Mouse (Mus musculus) Patski (cell line): ENCODE measurements at regions not wholly inside any gene's neighbourhood (a gene's known extent, or its start where the extent isn't known, plus 50 kb on each side); places are given as distances from the start of the nearest gene placed in this dataset.

Experiments
- ATAC-seq: fragments of 100-300 bp; one replicate; pipeline ENCODE4 v1.8.0; 2021
- CTCF ChIA-PET: fragments of 350-600 bp; sonication (Branson Sonifier 250); formaldehyde crosslinking; loops from one replicate; lab custom pipeline; 2022; ENCODE audit warnings: inconsistent platforms; lab: Charles Lee
- POLR2A ChIA-PET: fragments of 350-600 bp; sonication (Branson Sonifier 250); formaldehyde crosslinking; loops from one replicate; lab custom pipeline; 2022; ENCODE audit warnings: antibody characterized with exemption, inconsistent platforms; lab: Charles Lee
- DNase-seq: peaks from one replicate; pipeline ENCODE4 v3.0.0-alpha.2; 2011; ENCODE audit warnings: low read depth, low spot score
- H3K27me3 ChIP-seq: fragments of 371-371 bp; one replicate; pipeline ENCODE4 v1.5.1; 2021
- CTCF ChIP-seq: fragments of 100-300 bp; IDR thresholded peaks from one replicate; pipeline ENCODE4 v1.5.1; 2021
- in situ Hi-C: fragments of 300-500 bp; cut with MboI; formaldehyde crosslinking; loops from 3 replicates; pipeline ENCODE4 v1.11.1; 2018; ENCODE audit warnings: low pct_unique_long_range_greater_than_20kb, mixed read lengths

DNA sequence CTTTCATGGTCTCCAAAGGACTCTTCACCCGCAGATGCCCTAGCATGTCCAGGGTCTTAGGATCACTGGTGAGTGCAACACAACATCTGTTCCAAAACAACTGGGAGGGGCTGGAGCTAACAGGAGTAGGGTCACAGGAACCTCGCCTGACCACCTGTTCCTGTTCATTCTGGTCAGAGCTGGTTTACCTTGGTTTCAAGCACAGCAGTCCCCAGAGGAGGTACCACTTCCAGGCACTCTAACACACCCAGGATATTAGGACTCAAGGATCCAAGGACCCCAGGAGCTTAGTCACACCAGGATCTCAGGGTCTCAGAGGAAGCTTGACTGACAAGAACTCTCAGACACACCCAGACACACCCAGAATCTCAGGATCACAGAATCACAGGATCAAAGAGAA, 94.9 kb upstream of the Plscr5 start:
- no peak for TF ChIP-seq CTCF
- ChIA-PET CTCF (no interaction called here), POLR2A (no interaction called here)
- in situ Hi-C loops: no loop called here
- H3K27me3 ChIP-seq: no peaks in the 10 kb centered on the region
- DNase-seq: no peak
- ATAC-seq: no peak

DNA sequence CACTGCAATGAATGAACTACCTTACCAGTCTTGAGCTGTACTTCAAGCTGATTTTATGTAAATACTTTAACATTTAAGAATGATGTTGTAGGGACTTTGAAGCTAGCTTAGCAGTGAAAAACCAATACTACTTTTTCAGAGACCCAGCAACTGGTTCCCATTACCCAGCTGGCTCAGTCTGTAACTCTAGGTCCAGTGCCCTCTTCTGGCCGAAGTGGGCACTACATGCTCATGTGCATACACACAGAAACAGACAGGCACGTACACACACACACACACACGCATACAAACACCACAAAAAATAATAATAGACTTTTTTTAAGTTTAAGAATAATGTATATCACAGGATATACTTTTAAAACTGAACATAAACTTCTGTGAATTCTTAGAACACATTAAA, 63.2 kb upstream of the Plscr5 start:
- peak; percentile 38 for TF ChIP-seq CTCF
- ATAC-seq: no peak
- in situ Hi-C loops: no loop called here
- POLR2A ChIA-PET: no interaction called here
- DNase-seq: no peak
- CTCF ChIA-PET: no interaction called here
- peaks cover 5% of the 10 kb centered on the region for H3K27me3 ChIP-seq

DNA sequence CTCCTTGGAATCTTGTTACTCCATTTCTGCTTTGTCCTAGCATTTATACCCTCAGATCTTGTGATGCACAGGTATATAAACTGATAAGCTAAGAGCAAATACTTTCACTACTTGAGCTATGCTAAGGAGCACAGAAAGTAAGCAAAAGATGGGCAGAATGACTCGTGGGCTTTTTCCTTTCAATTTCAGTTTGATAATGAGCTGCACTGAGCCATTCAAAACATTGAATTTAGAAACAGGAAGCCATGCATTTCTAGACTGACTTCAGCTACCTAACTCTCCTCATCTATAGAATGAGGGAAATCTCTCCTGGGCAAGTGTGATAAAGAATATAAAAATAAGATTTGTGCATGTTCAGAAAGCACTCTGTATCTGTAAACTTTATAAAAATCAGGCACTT, 62.3 kb upstream of the Plscr5 start:
- ChIA-PET POLR2A (no interaction called here), CTCF (no interaction called here)
- DNase-seq (no peak), ATAC-seq (no peak)
- TF ChIP-seq CTCF: no peak
- H3K27me3 ChIP-seq: peaks cover 5% of the 10 kb centered on the region
- in situ Hi-C loops: no loop called here

DNA sequence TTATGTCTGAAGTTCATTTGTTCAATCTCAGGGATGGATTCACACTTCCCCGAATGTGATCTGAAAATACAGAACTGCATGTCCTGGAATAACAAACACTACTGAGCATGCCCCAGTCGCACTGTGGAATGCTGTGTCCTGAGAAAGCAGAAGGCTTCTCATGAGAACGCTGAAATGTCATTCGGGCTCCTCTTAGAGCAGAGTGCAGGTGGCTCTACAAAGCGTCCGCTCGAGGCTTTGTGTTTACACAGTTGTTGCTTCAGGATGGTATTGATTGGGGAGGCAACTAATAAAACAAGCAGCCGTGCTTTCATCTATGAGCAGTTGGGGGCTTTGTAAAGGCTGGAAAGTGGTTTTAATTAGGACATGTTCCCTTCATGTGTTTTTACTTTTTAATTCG, 60.3 kb upstream of the Plscr5 start:
- in situ Hi-C loops: no loop called here
- DNase-seq (no peak), ATAC-seq (no peak)
- no peak for TF ChIP-seq CTCF
- H3K27me3 ChIP-seq: peaks cover 5% of the 10 kb centered on the region
- POLR2A ChIA-PET: no interaction called here
- CTCF ChIA-PET: no interaction called here

DNA sequence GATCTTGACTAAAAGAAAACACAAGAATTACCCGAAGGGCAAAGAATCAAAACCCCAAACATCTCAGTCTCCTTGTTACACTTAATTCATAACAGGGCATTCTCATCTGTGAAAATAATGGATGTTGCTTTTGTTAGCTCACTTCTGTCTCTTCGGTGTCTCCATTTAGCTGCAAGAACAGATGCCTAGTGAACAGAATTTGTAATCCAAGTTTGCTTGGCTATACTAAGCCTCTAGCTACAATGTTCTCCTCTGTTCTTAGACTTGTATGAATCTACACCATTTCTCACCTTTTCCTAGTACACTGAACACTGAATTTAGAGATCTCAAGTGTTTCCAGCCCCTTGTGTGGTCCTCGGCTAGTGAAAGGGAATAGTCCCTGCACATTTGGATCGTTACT, 50.8 kb upstream of the Plscr5 start:
- no peak for TF ChIP-seq CTCF
- ATAC-seq (no peak), DNase-seq (no peak)
- H3K27me3 ChIP-seq: peaks cover 29% of the 10 kb centered on the region
- POLR2A ChIA-PET: no interaction called here
- in situ Hi-C loops: no loop called here
- CTCF ChIA-PET: no interaction called here
